Mouse (Mus musculus) yolk sac, embryonic 10.5 days (tissue): ENCODE data around the gene Rbm44.

ENCODE experiments used
- DNase-seq: peaks from one replicate; pipeline ENCODE4 v3.0.0-alpha.2; 2017; ENCODE audit warnings: low spot score

The Rbm44 gene

DNA sequence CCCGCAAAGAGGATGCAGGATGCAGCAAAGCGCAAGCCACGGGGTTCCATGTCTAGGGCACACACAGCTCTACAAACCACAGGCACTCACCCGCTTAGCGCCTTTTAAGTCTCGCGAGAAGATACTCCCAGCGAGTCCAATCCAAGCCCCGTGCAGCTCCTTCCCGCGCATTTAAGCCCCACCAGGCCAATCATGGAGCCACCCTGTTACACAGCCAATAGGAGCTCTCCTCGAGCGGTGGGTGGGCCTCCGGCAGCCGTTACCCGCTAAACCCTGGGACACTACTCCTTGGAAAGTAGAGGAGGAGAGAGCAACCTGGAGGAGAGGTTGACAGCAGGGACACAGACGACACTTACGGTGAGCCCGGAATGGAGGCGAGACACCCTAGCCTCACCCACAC is at the start of gene Rbm44:
Rbm44 (plus strand) TSS at position 277 of the 400 bp plus-strand sequence.
- peak; percentile 13 for DNase-seq

DNA sequence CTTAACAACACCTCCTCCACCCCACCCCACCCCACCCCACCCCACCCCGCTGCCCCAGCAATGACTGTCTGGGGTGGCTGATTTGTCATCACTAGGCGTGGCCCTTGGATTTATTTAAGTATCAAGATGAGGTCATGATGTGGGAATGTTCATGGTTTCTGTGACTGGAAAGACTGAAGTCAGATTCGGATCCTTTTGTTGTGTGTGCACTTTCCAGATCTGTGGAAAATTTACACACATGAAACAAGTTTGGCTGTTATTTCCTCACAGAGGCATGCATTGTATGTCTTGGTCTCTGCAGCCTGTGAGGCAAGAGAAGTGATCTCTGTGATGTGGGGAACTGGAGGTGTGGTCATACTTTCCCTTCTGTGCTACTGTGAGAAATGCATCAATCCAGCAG is 49.6 kb upstream of the Rbm44 start:
- DNase-seq = no peak

DNA sequence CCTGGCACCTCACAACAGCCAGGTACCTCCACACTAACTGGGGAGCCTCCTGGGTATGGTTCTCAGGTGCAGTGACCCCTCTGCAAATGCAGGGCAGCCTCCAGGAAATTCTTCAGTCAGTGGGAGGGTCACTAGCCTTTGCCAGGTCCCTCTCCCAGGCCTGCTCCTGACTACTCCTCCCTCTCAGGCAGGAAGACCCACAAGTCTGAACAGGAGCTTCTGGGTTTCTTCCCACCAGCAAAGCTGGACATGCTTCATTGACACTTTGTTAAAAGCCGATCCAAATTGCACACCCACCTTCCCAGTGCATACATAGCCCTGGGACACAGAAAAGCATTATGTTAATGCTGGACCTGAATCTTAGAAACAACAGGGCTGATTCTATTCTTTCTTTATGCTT is 49.0 kb upstream of the Rbm44 start:
- DNase-seq = no peak

DNA sequence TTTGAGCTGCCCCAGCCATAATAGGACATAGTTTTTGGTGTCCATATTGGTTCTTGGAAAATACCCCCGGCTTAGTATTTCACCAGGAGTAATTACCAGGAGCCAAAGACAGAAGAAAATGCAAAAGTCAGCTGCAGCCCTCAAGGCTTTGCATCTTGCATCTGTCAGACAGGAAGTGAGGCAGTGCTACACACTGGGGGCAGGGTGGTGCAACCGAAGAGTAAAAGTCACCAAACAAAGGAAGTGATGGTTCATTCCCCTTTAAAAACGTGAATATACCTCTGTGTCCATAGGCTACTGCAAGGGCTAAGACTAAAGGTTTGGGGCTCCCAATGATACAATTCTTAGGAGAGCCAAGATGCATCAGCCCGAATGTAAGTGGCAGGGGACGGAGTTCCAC is 48.4 kb upstream of the Rbm44 start:
- no peak for DNase-seq

DNA sequence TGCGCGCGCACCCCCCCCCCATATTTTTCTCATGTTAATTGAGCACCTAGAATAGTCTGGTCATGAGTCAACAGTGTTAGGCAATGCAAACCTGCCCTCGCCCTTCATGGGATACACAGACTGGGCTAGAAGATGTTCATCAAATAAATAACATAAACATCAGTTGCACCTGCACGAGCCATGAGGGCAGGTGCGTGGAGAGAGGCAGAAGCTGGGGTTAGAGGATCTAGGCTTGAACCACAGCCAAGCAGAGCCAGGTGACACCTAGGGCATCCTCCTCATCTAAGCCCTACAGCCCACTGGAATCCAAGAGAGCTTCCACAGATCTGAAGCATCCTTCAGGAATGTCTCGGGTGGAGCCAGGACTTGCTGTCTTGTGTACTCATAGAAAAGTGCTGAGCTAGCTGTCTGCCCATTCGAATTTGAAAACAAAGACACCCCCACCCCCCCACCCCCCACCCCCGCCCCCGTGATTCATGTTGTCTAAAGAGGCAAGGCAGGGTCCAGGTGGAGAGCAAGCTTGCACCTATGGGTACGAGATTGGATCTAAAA is 47.5 kb upstream of the Rbm44 start:
- DNase-seq = no peak

DNA sequence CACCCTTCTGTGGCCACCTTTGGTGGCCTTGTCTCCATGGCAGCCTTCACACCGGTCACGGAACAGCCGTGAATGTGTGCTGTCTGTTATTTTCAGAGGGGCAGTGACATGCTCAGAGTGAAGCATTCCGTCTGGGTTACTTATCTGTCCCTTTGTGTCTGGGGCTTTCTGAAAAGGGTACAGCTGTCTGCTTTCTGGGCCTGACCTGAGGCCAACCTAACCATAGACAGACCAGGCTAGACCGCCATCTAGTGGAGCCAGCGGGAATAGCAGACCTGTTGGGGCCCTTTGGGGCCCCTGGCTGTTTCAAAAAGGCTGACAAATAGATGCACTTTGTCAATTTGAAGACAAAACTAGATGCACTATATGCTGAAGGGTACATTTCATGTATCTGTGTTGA is 46.0 kb upstream of the Rbm44 start:
- no peak for DNase-seq

DNA sequence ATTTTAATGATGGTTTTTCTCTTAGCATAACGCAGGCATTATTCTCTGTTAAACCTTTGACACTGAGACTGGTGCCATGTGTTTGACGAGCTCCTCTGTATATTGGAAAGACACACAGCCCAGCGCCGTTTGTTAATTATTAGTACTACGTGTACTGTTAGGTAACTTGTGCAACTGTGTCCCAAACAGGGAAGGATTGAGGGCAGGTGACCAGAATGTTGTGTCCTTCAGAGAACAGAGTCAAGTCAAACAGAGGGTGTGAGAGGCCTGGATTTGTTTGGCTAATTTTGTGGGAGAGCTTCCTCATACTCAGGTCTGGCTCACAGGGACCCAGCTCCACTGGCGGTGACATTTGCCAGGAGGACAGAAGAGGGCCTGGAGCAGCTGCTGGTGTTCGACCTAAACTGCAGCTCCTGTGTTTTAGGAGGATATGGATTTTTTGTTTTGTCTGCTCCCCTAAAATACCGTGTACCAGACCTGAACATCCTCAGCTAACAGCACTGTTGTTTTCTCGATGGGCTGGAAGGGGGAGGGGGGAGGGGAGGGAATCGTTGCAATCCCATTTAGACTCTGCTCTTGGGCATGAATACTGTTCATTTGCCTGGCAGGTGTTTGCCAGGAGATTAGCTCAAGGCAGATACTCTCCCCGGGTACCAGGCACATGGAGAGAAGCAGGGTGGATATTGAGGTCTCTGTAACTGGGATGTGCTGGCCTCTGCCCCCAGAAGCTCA is 43.0 kb upstream of the Rbm44 start:
- DNase-seq = peak; percentile 29

DNA sequence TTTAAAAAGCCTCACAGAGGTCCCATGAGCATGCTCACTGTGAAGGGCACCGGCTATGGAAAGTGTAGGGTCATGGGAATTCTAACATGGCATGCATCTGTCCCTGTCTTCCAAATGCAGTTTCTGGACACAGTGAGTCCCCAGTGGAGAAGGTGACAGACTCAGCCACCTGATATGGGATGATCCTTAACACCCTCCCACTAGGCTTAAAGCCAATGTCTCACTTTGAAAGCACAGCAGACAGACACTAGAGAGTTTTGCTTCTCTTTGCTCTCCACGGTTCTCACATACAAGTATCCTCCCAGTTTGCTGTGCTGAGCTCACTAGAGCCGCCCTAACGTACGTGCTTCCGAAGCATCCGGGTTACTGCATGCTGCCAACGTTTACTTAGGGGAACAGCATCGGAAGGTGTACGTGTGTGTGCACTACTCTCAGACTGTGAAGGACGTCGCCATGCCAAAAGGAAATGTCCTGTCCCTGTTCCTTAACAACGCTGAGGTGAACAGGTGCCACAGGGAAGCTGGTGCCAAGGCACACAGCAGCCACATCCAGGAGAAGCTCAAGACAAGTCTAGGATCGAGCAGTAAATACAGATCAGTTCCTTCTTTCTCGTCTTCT is 41.4 kb upstream of the Rbm44 start:
- no peak for DNase-seq

DNA sequence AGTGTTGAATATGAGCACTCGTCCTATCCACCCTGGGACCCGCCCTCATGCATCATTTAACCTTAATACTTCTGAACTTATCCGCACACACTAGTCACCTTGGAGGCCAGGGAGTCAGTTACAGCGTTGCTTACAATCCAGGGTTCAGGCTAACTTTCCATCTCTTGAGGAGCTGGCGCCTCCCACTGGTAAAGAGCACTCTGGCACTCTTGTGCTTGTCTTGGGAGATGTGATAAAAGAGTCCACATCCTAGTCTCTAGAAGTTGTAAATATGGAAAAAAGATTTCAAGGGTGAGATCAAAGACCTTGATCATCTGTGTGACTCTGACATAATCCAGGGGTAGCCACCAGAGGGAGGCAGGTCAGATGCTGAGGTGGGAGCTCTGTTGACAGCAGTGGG is 37.3 kb upstream of the Rbm44 start:
- DNase-seq = no peak

DNA sequence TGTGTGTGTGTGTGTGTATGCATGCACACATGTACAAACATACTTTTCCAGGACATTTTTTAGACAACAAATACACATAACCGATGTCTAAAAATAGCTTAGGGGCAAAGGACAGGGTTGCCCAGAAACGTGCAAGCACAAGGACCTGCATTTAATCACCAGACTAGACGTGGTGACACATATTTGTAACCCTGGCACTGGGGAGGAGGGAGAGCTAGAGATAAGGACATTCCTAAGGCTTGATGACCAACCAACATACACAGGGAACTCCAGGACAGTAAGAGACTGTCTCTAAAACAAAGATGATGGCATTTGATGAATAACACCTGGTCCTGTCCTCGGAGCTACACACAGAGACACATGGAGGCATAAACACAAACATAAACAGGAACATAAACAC is 35.6 kb upstream of the Rbm44 start:
- DNase-seq = no peak

DNA sequence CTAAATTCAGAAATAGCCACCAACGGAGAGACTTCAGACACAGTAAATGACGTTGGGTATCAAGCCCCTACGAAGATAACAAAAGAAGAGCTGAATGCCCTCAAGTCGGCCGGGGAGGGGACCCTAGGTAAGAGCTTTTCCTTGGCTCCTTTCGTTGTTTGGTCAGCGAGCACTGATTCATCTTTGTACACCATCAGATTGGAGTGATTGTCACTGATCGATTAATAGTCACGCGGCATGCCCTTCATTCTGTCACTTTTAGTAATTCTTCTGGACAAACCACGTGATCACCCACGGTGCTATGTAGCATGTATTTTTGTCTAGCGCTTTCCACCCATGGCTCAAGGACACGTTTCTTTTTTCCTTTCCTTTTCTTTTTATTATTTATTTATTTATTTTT is 32.7 kb upstream of the Rbm44 start:
- DNase-seq = no peak

DNA sequence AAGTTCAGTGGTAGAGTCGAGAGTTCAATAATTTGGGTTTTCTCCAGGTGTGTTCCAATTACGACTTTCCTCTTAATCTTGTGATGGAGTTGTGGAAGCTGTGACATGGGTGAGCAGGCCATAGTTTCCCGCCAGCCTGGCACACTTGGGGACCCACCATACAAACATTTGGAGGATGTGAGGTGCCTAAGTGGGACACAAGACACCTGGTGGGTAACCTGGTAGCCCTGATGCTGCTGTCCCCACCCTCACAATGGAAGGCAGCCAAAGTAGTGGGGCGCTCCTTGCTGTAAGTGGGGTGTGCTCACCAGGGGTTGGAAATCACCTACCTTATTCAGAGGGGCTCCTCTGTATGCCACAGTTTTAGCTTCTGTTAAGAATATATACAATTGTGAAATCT is 32.3 kb upstream of the Rbm44 start:
- no peak for DNase-seq

DNA sequence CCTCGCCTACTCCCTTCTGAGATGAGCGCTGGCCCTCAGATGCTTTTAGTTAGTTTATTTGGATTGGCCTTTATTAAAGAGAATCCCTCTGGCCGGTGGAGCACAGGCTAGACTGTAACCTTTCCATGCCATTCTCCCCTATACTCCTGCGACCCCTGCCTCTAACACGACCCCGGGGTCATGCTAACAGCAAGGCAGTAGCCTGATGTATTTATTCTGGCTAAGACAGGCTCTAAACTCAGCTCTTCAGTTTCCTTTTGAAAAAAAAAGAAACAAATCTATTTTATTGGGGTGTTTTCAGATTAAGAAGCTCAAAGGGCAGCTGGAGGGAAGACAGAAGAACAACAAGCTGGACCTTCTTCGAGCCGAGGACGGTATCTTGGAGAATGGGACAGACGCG is 22.8 kb upstream of the Rbm44 start:
- no peak for DNase-seq

DNA sequence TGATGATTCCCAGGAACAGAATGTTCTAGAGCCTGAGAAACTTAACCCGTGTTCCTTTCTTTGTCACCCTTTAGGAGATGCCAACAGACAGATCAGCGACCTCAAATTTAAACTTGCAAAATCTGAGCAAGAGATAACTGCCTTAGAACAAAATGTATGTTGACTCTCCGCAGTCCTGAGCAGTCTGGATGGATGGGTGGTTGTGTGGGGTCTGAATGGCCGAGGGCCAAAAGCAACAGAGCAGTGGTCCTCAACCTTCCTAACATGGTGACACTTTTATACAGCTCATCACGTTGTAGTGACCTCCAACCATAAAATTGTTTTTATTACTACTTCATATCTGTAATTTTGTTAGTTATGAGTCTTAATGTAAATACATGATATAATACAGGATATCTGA is 21.9 kb upstream of the Rbm44 start:
- no peak for DNase-seq

DNA sequence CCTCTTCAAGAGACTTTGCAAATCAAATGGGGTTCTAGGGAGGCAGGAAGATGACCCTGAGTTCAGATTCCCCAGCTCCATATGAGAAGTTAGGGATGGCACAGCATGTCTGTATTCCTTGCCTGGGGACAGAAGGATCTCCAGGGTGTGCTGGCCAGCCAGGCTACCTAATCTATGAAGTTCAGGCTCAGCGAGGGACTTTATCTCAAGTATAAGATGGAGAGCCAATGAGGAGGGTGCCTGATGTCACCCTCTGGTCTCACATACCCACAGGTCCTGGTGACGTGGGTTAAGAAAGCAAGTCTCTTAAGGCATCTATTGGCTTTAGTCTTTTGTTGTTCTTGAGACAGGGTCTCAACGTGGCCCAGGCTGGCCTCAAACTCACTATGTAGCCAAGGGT is 21.4 kb upstream of the Rbm44 start:
- DNase-seq = no peak

DNA sequence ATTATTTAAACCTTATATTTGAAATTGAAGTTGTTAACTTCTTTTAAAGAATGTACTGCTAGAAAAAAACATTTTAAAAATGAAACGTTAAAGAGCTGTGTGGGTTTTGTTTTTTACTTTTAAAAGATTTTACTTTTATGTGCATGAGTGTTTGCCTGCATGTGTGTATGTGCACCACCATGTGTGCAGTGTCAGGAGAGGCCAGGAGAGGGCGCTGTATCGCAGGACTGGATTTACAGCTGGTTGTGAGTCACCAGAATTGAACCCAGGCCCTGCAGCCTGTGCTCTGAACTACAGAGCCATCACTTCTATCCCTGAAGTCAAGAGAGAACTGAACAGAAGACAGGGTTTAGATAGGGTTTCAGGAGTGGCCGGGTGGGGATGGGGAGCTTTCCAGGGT is 16.0 kb upstream of the Rbm44 start:
- no peak for DNase-seq

DNA sequence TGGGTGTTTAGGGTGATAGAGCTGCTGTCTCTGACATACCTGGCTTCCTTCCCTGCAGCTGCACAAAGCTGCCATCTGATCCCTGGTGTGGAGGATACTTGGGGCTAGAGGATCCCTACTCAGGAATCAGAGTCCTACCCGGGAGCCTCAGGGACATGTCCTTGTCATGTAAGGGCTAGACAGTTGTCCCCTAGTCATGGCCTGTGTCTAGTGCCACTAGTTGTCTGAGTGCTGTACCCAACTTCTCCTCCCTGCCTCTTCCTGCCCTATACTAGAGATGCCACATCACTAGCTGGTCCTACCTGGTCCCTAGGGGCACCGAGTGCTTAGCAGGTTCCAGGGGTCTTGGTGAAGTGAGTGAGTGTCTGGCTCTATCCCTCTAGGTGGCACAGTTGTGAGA is 7.9 kb upstream of the Rbm44 start:
- no peak for DNase-seq

DNA sequence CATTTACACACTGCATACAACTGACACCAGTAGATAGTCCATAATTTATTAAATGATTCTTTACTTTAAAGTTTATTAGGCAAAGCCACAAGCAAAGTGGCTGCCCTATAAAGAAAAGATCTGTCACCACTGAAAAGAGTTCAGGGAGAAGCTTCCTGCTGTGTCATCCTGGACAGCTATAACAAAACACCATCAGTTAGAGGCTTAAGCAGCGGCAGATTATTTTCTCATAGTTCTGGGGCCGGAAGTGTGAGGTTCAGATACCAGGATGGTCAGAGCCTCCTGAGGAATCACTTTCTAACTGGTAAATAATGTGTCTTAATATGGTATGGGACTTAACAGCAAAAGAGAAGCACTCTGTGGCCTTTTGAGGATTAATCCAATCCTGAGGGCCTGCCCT is 6.6 kb downstream of the Rbm44 start:
- no peak for DNase-seq

DNA sequence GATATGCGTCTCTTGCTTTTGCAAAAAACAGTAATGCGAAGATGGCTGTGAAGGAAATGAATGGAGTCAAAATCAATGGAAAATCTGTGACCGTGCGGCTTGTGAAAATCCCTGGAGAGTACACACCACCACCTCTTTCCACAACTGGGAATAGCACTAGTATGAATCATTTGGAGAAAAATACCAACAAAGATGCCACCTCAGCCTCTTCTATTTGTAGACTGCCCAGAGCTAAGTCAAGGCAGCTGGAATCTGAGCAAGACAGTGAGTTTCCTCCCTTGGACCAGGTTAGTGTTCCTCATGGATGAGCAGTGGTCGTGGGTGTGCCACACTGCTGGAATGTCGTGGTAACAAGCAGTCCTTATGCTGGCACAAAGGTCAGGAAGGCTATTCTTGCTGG is 21.9 kb downstream of the Rbm44 start:
- no peak for DNase-seq

DNA sequence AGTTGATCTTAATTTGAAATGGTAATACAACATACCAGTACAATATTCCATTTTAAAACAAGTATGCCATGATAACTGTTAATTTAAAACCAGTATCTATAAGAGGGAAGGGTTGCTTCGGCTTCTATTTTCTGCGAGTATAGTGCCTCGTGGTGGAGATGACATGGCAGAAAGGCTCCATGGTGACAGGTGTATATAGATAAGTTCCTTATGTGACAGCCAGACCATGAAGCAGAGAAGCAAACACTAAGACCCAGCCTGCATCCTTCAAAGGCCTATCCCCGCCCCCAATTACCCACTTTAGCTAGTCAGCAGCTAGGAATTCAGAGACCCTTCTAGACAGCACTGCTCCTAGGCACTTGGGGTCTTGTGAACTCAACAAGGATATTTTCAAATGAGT is 24.3 kb downstream of the Rbm44 start:
- no peak for DNase-seq

DNA sequence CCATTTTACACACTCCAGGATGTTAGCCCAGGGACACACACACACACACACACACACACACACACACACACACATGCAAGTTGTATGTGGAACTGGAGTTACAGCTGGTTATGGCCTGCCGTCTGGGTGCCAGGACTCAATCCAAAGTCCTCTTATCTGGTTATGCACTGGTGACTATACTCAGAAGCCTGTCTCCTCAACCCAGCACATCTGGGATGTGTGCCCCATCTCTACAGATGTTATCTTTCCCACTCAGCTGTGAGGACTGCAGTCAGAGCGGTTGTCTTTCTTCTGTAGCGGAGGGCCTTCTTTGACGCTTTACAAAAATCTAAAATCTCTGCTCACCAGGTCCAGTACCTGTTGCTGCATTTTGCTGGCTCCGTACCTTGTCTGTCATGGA is 29.9 kb downstream of the Rbm44 start:
- no peak for DNase-seq

DNA sequence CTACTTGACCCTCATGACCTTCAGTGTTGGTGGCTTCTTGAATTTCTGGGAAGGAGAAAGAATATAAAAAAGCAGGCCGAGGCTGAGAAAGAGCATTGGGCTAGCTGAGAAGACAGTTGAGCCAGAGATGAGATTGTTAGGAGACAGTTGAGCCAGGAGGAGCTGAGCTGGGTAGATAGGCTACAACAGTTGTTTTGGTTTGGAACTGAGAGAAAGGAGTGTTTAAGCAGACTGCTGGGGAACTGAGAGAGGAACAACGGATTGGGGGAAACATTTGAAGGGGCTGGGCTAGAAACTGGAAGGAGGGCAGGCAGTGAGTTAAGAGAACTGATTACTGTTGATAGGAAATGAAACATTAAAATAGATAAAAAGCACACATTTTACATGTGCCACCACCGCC is 31.1 kb downstream of the Rbm44 start:
- no peak for DNase-seq

DNA sequence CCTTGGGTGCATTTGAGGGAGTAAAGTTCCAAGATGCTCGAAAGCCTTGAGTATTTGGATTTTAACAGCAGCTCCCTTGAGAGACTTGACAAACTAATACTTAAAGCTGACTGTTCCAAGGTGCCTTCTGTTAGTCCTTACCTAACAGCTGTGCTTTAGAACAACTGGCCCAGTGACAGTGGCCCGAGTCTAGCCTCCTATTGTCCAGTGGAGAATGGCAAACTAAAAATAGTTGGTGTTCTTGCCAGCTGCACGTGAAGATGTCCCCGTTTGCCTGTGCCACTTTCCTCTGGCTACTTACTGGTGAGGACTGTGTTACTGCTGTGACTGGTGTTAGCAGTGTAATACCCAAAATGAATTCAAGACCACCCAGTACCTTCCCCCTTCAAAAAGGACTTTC is 32.0 kb downstream of the Rbm44 start:
- no peak for DNase-seq

DNA sequence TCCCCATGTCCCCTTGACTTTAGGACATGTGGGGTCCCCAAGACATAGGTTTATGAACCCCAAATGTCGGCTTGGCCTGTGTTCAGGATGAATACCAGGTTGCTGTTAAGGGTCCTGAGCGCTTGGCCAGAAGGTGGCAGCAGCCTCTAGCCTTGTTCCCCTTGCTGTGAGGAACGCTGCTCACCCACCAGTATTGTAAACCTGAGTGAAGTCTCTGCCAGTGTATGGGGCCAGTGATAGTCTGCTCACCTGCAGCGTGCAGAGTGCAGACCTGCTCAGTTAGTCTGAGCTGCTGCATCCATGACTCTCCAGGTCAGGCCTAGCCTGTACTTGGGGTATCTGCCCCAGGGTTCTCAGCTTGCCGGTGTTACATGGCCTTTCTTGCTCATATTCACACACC is 34.2 kb downstream of the Rbm44 start:
- peak; percentile 26 for DNase-seq
